8 mouse cellular contexts compared by ENCODE assay signal in genomic region chr10:13388116-13388922, GRCm38 (mm10).
DNase-seq lines count a peak whose midpoint lies in the region; ATAC-seq lines count a peak whose summit lies in the region.

No protein-coding gene starts in this region.

- no peak overlapping the region for H3K27ac ChIP-seq in forebrain, embryonic 14.5 days (ENCODE audit: low read depth, low read length)
- peak overlapping the region; percentile 56; the same call in 1 of the 2 replicates for H3K27ac ChIP-seq in hindbrain, embryonic 13.5 days
- peak overlapping the region; percentile 71 for H3K27ac ChIP-seq in limb, embryonic 15.5 days
- peak overlapping the region; percentile 41; the same call in 1 of the 2 replicates for H3K27ac ChIP-seq in midbrain, embryonic 13.5 days

- H3K4me1 ChIP-seq in forebrain, embryonic 14.5 days (ENCODE audit: control insufficient read depth, insufficient read depth, low read length), result peaks cover 8% of the 10 kb centered on the region; the same call in 1 of the 2 replicates
- peaks cover 14% of the 10 kb centered on the region for H3K4me1 ChIP-seq in hindbrain, embryonic 13.5 days (replicated peaks)
- peaks cover 6% of the 10 kb centered on the region for H3K4me1 ChIP-seq in limb, embryonic 15.5 days
- H3K4me1 ChIP-seq in midbrain, embryonic 13.5 days (replicated peaks), result peaks cover 10% of the 10 kb centered on the region

- peak; percentile 80 for ATAC-seq in forebrain, embryonic 14.5 days
- ATAC-seq in hindbrain, embryonic 13.5 days (ENCODE audit: low FRiP score), result peak; percentile 76
- ATAC-seq in limb, embryonic 15.5 days (ENCODE audit: insufficient number of reproducible peaks, low FRiP score, low TSS enrichment, low read depth), result peak; percentile 44; the same call in 1 of the 2 replicates
- ATAC-seq in midbrain, embryonic 13.5 days, result peak; percentile 82

- 6% methylated on average over 11 of the region's 11 CpGs for WGBS in forebrain, embryonic 14.5 days
- 40% methylated on average over 11 of the region's 11 CpGs for WGBS in hindbrain, embryonic 13.5 days
- WGBS in limb, embryonic 15.5 days, result 9% methylated on average over 11 of the region's 11 CpGs
- WGBS in midbrain, embryonic 13.5 days, result 27% methylated on average over 11 of the region's 11 CpGs

- H3K4me2 ChIP-seq in forebrain, embryonic 14.5 days (ENCODE audit: low read length), result peak overlapping the region; percentile 51
- H3K4me2 ChIP-seq in hindbrain, embryonic 13.5 days, result peak overlapping the region; percentile 50
- H3K4me2 ChIP-seq in limb, embryonic 15.5 days, result peak overlapping the region; percentile 45
- peak overlapping the region; percentile 44 for H3K4me2 ChIP-seq in midbrain, embryonic 13.5 days (replicated peaks)

- H3K4me3 ChIP-seq in forebrain, embryonic 14.5 days (ENCODE audit: low read depth, low read length), result peak overlapping the region; percentile 16
- H3K4me3 ChIP-seq in hindbrain, embryonic 13.5 days, result peak overlapping the region; percentile 30
- peak overlapping the region; percentile 27 for H3K4me3 ChIP-seq in limb, embryonic 15.5 days
- peak overlapping the region; percentile 27 for H3K4me3 ChIP-seq in midbrain, embryonic 13.5 days (replicated peaks)

- no peaks in the 10 kb centered on the region for H3K9me3 ChIP-seq in forebrain, embryonic 14.5 days (replicated peaks; ENCODE audit: control insufficient read depth, low read length)
- no peaks in the 10 kb centered on the region for H3K9me3 ChIP-seq in hindbrain, embryonic 13.5 days
- no peaks in the 10 kb centered on the region for H3K9me3 ChIP-seq in limb, embryonic 15.5 days
- H3K9me3 ChIP-seq in midbrain, embryonic 13.5 days, result no peaks in the 10 kb centered on the region

- DNase-seq in urinary bladder, postnatal 36 days (ENCODE audit: low spot score in 2 of 2), result peak; percentile 17 to 23
- DNase-seq in urinary bladder, postnatal 25 days (ENCODE audit: low spot score), result no peak
- peak; percentile 60 for DNase-seq in forebrain, embryonic 14.5 days (ENCODE audit: low spot score)
- peak; percentile 50 for DNase-seq in yolk sac, embryonic 10.5 days (ENCODE audit: low spot score)
- DNase-seq in spleen, postnatal 14 days (ENCODE audit: low spot score in 2 of 2), result no peak

- H3K27me3 ChIP-seq in forebrain, embryonic 14.5 days (replicated peaks; ENCODE audit: control insufficient read depth, insufficient read depth, low read length), result no peaks in the 10 kb centered on the region
- H3K27me3 ChIP-seq in hindbrain, embryonic 13.5 days, result no peaks in the 10 kb centered on the region
- no peaks in the 10 kb centered on the region for H3K27me3 ChIP-seq in limb, embryonic 15.5 days
- H3K27me3 ChIP-seq in midbrain, embryonic 13.5 days, result no peaks in the 10 kb centered on the region

- peak overlapping the region; percentile 55 for H3K9ac ChIP-seq in forebrain, embryonic 14.5 days (ENCODE audit: low read length)
- peak overlapping the region; percentile 60; the same call in 1 of the 2 replicates for H3K9ac ChIP-seq in hindbrain, embryonic 13.5 days
- H3K9ac ChIP-seq in limb, embryonic 15.5 days, result no peak overlapping the region
- peak overlapping the region; percentile 46 for H3K9ac ChIP-seq in midbrain, embryonic 13.5 days (replicated peaks)

- H3K36me3 ChIP-seq in forebrain, embryonic 14.5 days (ENCODE audit: control insufficient read depth, insufficient read depth, low read length), result no peaks in the 10 kb centered on the region
- H3K36me3 ChIP-seq in hindbrain, embryonic 13.5 days, result no peaks in the 10 kb centered on the region
- H3K36me3 ChIP-seq in limb, embryonic 15.5 days, result no peaks in the 10 kb centered on the region
- no peaks in the 10 kb centered on the region for H3K36me3 ChIP-seq in midbrain, embryonic 13.5 days

Comparison
In these comparisons a context has a peak if more than half of its experiments do, and no peak if none do; other contexts are left out.
1. DNase-seq: peak in urinary bladder, postnatal 36 days (2 of 2), forebrain, embryonic 14.5 days (single experiment) and yolk sac, embryonic 10.5 days (single experiment); none in urinary bladder, postnatal 25 days (single experiment) and spleen, postnatal 14 days (0 of 2).
2. Peak in every context shown above with its lines, with median percentiles within 50 percentile points of each other: ATAC-seq, H3K4me2 ChIP-seq and H3K4me3 ChIP-seq.